In genomic region chr8:71537028-71537867, GRCm38 (mm10) we compare ENCODE assay signal across 8 mouse cellular contexts. TPM values are rescaled to one million over a fixed set of nuclear protein-coding genes. Genes with fewer than 3 reads are reported as not detected.
DNase-seq lines count a peak whose midpoint lies in the region; ATAC-seq and TF ChIP-seq lines count a peak whose summit lies in the region.

Gene Bst2, minus strand, starts transcription at chr8:71537456.

- peak; percentile 76 for TF ChIP-seq POLR2A in heart, adult 2 months (IDR thresholded peaks at IDR 0.05; ENCODE audit: insufficient read depth, low read depth, low read length)
- no peak for TF ChIP-seq POLR2A in kidney, adult 2 months (IDR thresholded peaks at IDR 0.05; ENCODE audit: low read depth, low read length)
- no peak for TF ChIP-seq POLR2A in testis, adult 2 months (IDR thresholded peaks at IDR 0.05; ENCODE audit: control insufficient read depth, low read depth, low read length)

- TF ChIP-seq CTCF in heart, adult 2 months (IDR thresholded peaks at IDR 0.05) = peak; percentile 12; the same call in 1 of the 2 replicates
- TF ChIP-seq CTCF in kidney, adult 2 months (conservative IDR thresholded peaks at IDR 0.05; ENCODE audit: insufficient read depth, insufficient read length, low read depth, low read length) = no peak
- TF ChIP-seq CTCF in liver, postnatal 0 days (IDR thresholded peaks at IDR 0.05; ENCODE audit: low read depth) = peak; percentile 42
- no peak for TF ChIP-seq CTCF in testis, adult 2 months (IDR thresholded peaks at IDR 0.05; ENCODE audit: control insufficient read depth, insufficient read depth, insufficient replicate concordance, low read depth, low read length)

- peak; percentile 31; the same call in 1 of the 2 replicates for ATAC-seq in embryonic facial prominence, embryonic 12.5 days (ENCODE audit: insufficient number of reproducible peaks, insufficient read depth, low FRiP score, low TSS enrichment)
- ATAC-seq in liver, postnatal 0 days = peak; percentile 94
- ATAC-seq in neural tube, embryonic 12.5 days (ENCODE audit: low FRiP score, low read depth) = no peak

- H3K36me3 ChIP-seq in embryonic facial prominence, embryonic 12.5 days = no peaks in the 10 kb centered on the region
- H3K36me3 ChIP-seq in heart, adult 2 months (ENCODE audit: control insufficient read depth, insufficient read depth, low read length) = no peaks in the 10 kb centered on the region
- no peaks in the 10 kb centered on the region for H3K36me3 ChIP-seq in kidney, adult 2 months (ENCODE audit: control insufficient read depth, insufficient read depth, low read length)
- H3K36me3 ChIP-seq in liver, postnatal 0 days (replicated peaks; ENCODE audit: insufficient read depth, low read length) = no peaks in the 10 kb centered on the region
- no peaks in the 10 kb centered on the region for H3K36me3 ChIP-seq in neural tube, embryonic 12.5 days
- no peaks in the 10 kb centered on the region for H3K36me3 ChIP-seq in testis, adult 2 months (ENCODE audit: control insufficient read depth, insufficient read depth, low read length)

- H3K4me1 ChIP-seq in embryonic facial prominence, embryonic 12.5 days = peaks cover 5% of the 10 kb centered on the region
- H3K4me1 ChIP-seq in heart, adult 2 months (ENCODE audit: control insufficient read depth, insufficient read depth, low read length) = peaks cover 5% of the 10 kb centered on the region; the same call in 1 of the 2 replicates
- 0 out of 2 replicates have a peak, but pooled peaks cover 4% of the 10 kb centered on the region for H3K4me1 ChIP-seq in kidney, adult 2 months (ENCODE audit: control insufficient read depth, insufficient read depth, low read length)
- peaks cover 30% of the 10 kb centered on the region for H3K4me1 ChIP-seq in liver, postnatal 0 days (ENCODE audit: insufficient read depth)
- peaks cover 12% of the 10 kb centered on the region for H3K4me1 ChIP-seq in neural tube, embryonic 12.5 days
- H3K4me1 ChIP-seq in testis, adult 2 months (ENCODE audit: control insufficient read depth, insufficient read depth, low read length) = peaks cover 12% of the 10 kb centered on the region

- 0 out of 2 replicates have a peak, but pooled peaks cover 9% of the 10 kb centered on the region for H3K27me3 ChIP-seq in embryonic facial prominence, embryonic 12.5 days
- H3K27me3 ChIP-seq in heart, adult 2 months (ENCODE audit: control insufficient read depth, insufficient read depth, low read length) = no peaks in the 10 kb centered on the region
- no peaks in the 10 kb centered on the region for H3K27me3 ChIP-seq in kidney, adult 2 months (replicated peaks; ENCODE audit: control insufficient read depth, insufficient read depth, low read length)
- H3K27me3 ChIP-seq in liver, postnatal 0 days (ENCODE audit: insufficient read depth, low read length) = no peaks in the 10 kb centered on the region
- peaks cover 17% of the 10 kb centered on the region for H3K27me3 ChIP-seq in neural tube, embryonic 12.5 days (replicated peaks)
- no peaks in the 10 kb centered on the region for H3K27me3 ChIP-seq in testis, adult 2 months (ENCODE audit: control insufficient read depth, insufficient read depth, low read length)

- H3K4me3 ChIP-seq in embryonic facial prominence, embryonic 12.5 days = peak within 1 kb of the TSS; percentile 37
- peak within 1 kb of the TSS; percentile 80 for H3K4me3 ChIP-seq in heart, adult 2 months
- peak within 1 kb of the TSS; percentile 65 for H3K4me3 ChIP-seq in kidney, adult 2 months (ENCODE audit: insufficient read depth, low read depth, low read length)
- peak within 1 kb of the TSS; percentile 66 for H3K4me3 ChIP-seq in liver, postnatal 0 days (ENCODE audit: low read depth, low read length)
- peak within 1 kb of the TSS; percentile 29 for H3K4me3 ChIP-seq in neural tube, embryonic 12.5 days
- H3K4me3 ChIP-seq in testis, adult 2 months (ENCODE audit: control insufficient read depth, low read depth, low read length) = peak within 1 kb of the TSS; percentile 85

- intact Hi-C loops in heart, adult 2 months (cut with DNase I) = no loop called here

- no peaks in the 10 kb centered on the region for H3K9me3 ChIP-seq in embryonic facial prominence, embryonic 12.5 days
- H3K9me3 ChIP-seq in liver, postnatal 0 days (ENCODE audit: low read length) = no peaks in the 10 kb centered on the region
- H3K9me3 ChIP-seq in neural tube, embryonic 12.5 days = no peaks in the 10 kb centered on the region

- H3K79me2 ChIP-seq in heart, adult 2 months (replicated peaks; ENCODE audit: control insufficient read depth, insufficient read depth, low read length) = no peaks in the 10 kb centered on the region

- H3K9ac ChIP-seq in embryonic facial prominence, embryonic 12.5 days = no peak within 1 kb of the TSS
- H3K9ac ChIP-seq in heart, adult 2 months (ENCODE audit: low read depth, low read length) = peak within 1 kb of the TSS; percentile 78
- peak within 1 kb of the TSS; percentile 83 for H3K9ac ChIP-seq in liver, postnatal 0 days (replicated peaks)
- H3K9ac ChIP-seq in neural tube, embryonic 12.5 days = 0 out of 2 replicates have a peak within 1 kb of the TSS, but pooled peaks have one; percentile 29

- peak within 1 kb of the TSS; percentile 51 for H3K4me2 ChIP-seq in embryonic facial prominence, embryonic 12.5 days (replicated peaks)
- peak within 1 kb of the TSS; percentile 80 for H3K4me2 ChIP-seq in liver, postnatal 0 days (ENCODE audit: low read depth, low read length)
- H3K4me2 ChIP-seq in neural tube, embryonic 12.5 days (replicated peaks) = peak within 1 kb of the TSS; percentile 57

- peak; percentile 38 for DNase-seq in right cerebral cortex, adult 18-20 months
- DNase-seq in right cerebral cortex, postnatal 25 days = no peak
- DNase-seq in heart, adult 2 months = peak; percentile 89 to 93
- DNase-seq in kidney, adult 2 months = peak; percentile 96
- DNase-seq in liver, postnatal 0 days = peak; percentile 95

- 0 out of 2 replicates have a peak, but pooled peaks have one; percentile 30 for TF ChIP-seq EP300 in heart, adult 2 months (IDR thresholded peaks at IDR 0.05; ENCODE audit: insufficient read depth, low read depth, low read length)
- peak; percentile 27; the same call in 1 of the 2 replicates for TF ChIP-seq EP300 in liver, postnatal 0 days (IDR thresholded peaks at IDR 0.05; ENCODE audit: low read depth)

- 2% methylated on average over 37 of the region's 37 CpGs for WGBS in embryonic facial prominence, embryonic 12.5 days
- WGBS in heart, adult 2 months = 3% methylated on average over 37 of the region's 37 CpGs
- WGBS in kidney, adult 2 months = 4% methylated on average over 37 of the region's 37 CpGs
- WGBS in liver, postnatal 0 days (ENCODE audit: insufficient replicate concordance) = under 1% methylated on average over 37 of the region's 37 CpGs
- 3% methylated on average over 37 of the region's 37 CpGs for WGBS in neural tube, embryonic 12.5 days

- H3K27ac ChIP-seq in embryonic facial prominence, embryonic 12.5 days = no peak within 1 kb of the TSS
- peak within 1 kb of the TSS; percentile 95 for H3K27ac ChIP-seq in heart, adult 2 months
- peak within 1 kb of the TSS; percentile 74 for H3K27ac ChIP-seq in kidney, adult 2 months (ENCODE audit: insufficient read depth, low read depth, low read length)
- H3K27ac ChIP-seq in liver, postnatal 0 days (ENCODE audit: low read depth) = peak within 1 kb of the TSS; percentile 91
- H3K27ac ChIP-seq in neural tube, embryonic 12.5 days = no peak within 1 kb of the TSS
- H3K27ac ChIP-seq in testis, adult 2 months (ENCODE audit: control insufficient read depth, insufficient read depth, low read depth, low read length) = peak within 1 kb of the TSS; percentile 59

RNA-seq across cellular contexts. Expression of gene Bst2, which starts in this region (rescaled TPM):
- 11.2 and 12.8 TPM in 2 replicates for polyA plus RNA-seq in embryonic facial prominence, embryonic 12.5 days (2016; fragmentation: Nextera tagmentation; extraction: Ambion mirVana)
- 10 to 100 TPM; 17.4 to 18.1 TPM for total RNA-seq in heart, adult 2 months (2021)
- polyA plus RNA-seq in heart, adult 2 months (2012; rRNA removed) = 69.8 and 85.9 TPM in 2 replicates
- 167 and 184 TPM in 2 replicates for polyA plus RNA-seq in kidney, adult 2 months (2012; rRNA removed)
- 57.0 and 62.1 TPM in 2 replicates for polyA plus RNA-seq in liver, postnatal 0 days (2015; fragmentation: Nextera tagmentation; extraction: Ambion mirVana)
- polyA plus RNA-seq in neural tube, embryonic 12.5 days (2016; fragmentation: Nextera tagmentation; extraction: Ambion mirVana) = 13.8 and 16.4 TPM in 2 replicates
- 16.0 and 19.8 TPM in 2 replicates for polyA plus RNA-seq in testis, adult 2 months (2012; rRNA removed)

Comparison
In these comparisons a context has a peak if more than half of its experiments do, and no peak if none do; other contexts are left out.
1. H3K27ac ChIP-seq: peak in heart, adult 2 months (single experiment), kidney, adult 2 months (single experiment), liver, postnatal 0 days (single experiment) and testis, adult 2 months (single experiment); none in embryonic facial prominence, embryonic 12.5 days (single experiment) and neural tube, embryonic 12.5 days (single experiment).
2. H3K4me3 ChIP-seq: peak in every context shown above with its lines; median percentile 85 in testis, adult 2 months; 80 in heart, adult 2 months; 66 in liver, postnatal 0 days; 65 in kidney, adult 2 months; 37 in embryonic facial prominence, embryonic 12.5 days; 29 in neural tube, embryonic 12.5 days.
3. CTCF ChIP-seq: peak in heart, adult 2 months (single experiment) and liver, postnatal 0 days (single experiment); none in kidney, adult 2 months (single experiment) and testis, adult 2 months (single experiment).
4. Peak in every context shown above with its lines, with median percentiles within 50 percentile points of each other: H3K4me2 ChIP-seq.